Mouse (Mus musculus): Measurements from ENCODE around the gene Mllt10. TPM values are rescaled to one million over a fixed set of nuclear protein-coding genes. Genes with fewer than 3 reads are reported as not detected.

Mllt10 gene
- 15.7 and 25.6 TPM in 2 replicates for polyA plus RNA-seq (2012)

- no peak for TF ChIP-seq GATA1 (IDR thresholded peaks at IDR 0.05; ENCODE audit: low read length)
Observed at GRCm38 (mm10) chr2:18055016-18055928, at the start of gene Mllt10. Mllt10 (plus strand) TSS chr2:18055237.

GRCm38 (mm10) chr2:18011226-18011625 is 43.8 kb upstream of the Mllt10 start:
- no peak for TF ChIP-seq GATA1 (IDR thresholded peaks at IDR 0.05; ENCODE audit: low read length)

GRCm38 (mm10) chr2:18012866-18013265 is 42.2 kb upstream of the Mllt10 start:
- no peak for TF ChIP-seq GATA1 (IDR thresholded peaks at IDR 0.05; ENCODE audit: low read length)

GRCm38 (mm10) chr2:18015581-18015980 is 39.5 kb upstream of the Mllt10 start:
- TF ChIP-seq GATA1 (IDR thresholded peaks at IDR 0.05; ENCODE audit: low read length): no peak

- TF ChIP-seq GATA1 (IDR thresholded peaks at IDR 0.05; ENCODE audit: low read length): no peak
Observed at GRCm38 (mm10) chr2:18016639-18017038, 38.4 kb upstream of the Mllt10 start.

- TF ChIP-seq GATA1 (IDR thresholded peaks at IDR 0.05; ENCODE audit: low read length): no peak
Observed at GRCm38 (mm10) chr2:18017321-18017720, 37.7 kb upstream of the Mllt10 start.

GRCm38 (mm10) chr2:18019122-18019521 is 35.9 kb upstream of the Mllt10 start:
- no peak for TF ChIP-seq GATA1 (IDR thresholded peaks at IDR 0.05; ENCODE audit: low read length)

- TF ChIP-seq GATA1 (IDR thresholded peaks at IDR 0.05; ENCODE audit: low read length): no peak
Observed at GRCm38 (mm10) chr2:18022886-18023285, 32.2 kb upstream of the Mllt10 start.

- no peak for TF ChIP-seq GATA1 (IDR thresholded peaks at IDR 0.05; ENCODE audit: low read length)
Observed at GRCm38 (mm10) chr2:18025116-18025515, 29.9 kb upstream of the Mllt10 start.

- no peak for TF ChIP-seq GATA1 (IDR thresholded peaks at IDR 0.05; ENCODE audit: low read length)
Observed at GRCm38 (mm10) chr2:18025781-18026115, 29.3 kb upstream of the Mllt10 start.

GRCm38 (mm10) chr2:18026116-18026947 is 28.7 kb upstream of the Mllt10 start:
- TF ChIP-seq GATA1 (IDR thresholded peaks at IDR 0.05; ENCODE audit: low read length): no peak

- no peak for TF ChIP-seq GATA1 (IDR thresholded peaks at IDR 0.05; ENCODE audit: low read length)
Observed at GRCm38 (mm10) chr2:18027448-18028139, 27.4 kb upstream of the Mllt10 start.

- TF ChIP-seq GATA1 (IDR thresholded peaks at IDR 0.05; ENCODE audit: low read length): no peak
Observed at GRCm38 (mm10) chr2:18028140-18029021, 26.7 kb upstream of the Mllt10 start.

GRCm38 (mm10) chr2:18029656-18030055 is 25.4 kb upstream of the Mllt10 start:
- TF ChIP-seq GATA1 (IDR thresholded peaks at IDR 0.05; ENCODE audit: low read length): no peak

GRCm38 (mm10) chr2:18030581-18030980 is 24.5 kb upstream of the Mllt10 start:
- no peak for TF ChIP-seq GATA1 (IDR thresholded peaks at IDR 0.05; ENCODE audit: low read length)
